Mouse (Mus musculus): ENCODE measurements around the gene Pbld2. TPM values are rescaled to one million over a fixed set of nuclear protein-coding genes. Genes with fewer than 3 reads are reported as not detected.

Gene Pbld2
- polyA plus RNA-seq, 1 experiment from 2014 or later = 1.1 TPM

- Histone ChIP-seq H3K4me3 (peak overlapping the region; percentile 30), H3K9me3 (no peaks in the 10 kb centered on the region), H3K27ac (replicated peaks) (no peak overlapping the region), H3K27me3 (no peaks in the 10 kb centered on the region), H3K4me2 (replicated peaks) (peak overlapping the region; percentile 49), H3K9ac (replicated peaks) (peak overlapping the region; percentile 37; the same call in 1 of the 2 replicates), H3K36me3 (no peaks in the 10 kb centered on the region), H3K4me1 (peaks cover 14% of the 10 kb centered on the region)
- WGBS = 32% methylated on average over 8 of the region's 8 CpGs
- ATAC-seq (replicated peaks) = no peak
Measured at GRCm38 (mm10) chr10:63089103-63089757, 65.1 kb downstream of the Pbld2 start.

GRCm38 (mm10) chr10:63089758-63090571 is 65.8 kb downstream of the Pbld2 start:
- H3K9ac ChIP-seq (replicated peaks) = peak overlapping the region; percentile 37
- 0 out of 2 replicates have a peak, but pooled peaks have one; percentile 19 for ATAC-seq (replicated peaks)
- 4% methylated on average over 26 of the region's 26 CpGs for WGBS
- no peak overlapping the region for H3K27ac ChIP-seq (replicated peaks)
- no peaks in the 10 kb centered on the region for H3K36me3 ChIP-seq
- peak overlapping the region; percentile 30 for H3K4me3 ChIP-seq
- no peaks in the 10 kb centered on the region for H3K9me3 ChIP-seq
- peak overlapping the region; percentile 49 for H3K4me2 ChIP-seq (replicated peaks)
- no peaks in the 10 kb centered on the region for H3K27me3 ChIP-seq
- H3K4me1 ChIP-seq = peaks cover 14% of the 10 kb centered on the region

GRCm38 (mm10) chr10:63091915-63092314 is 67.8 kb downstream of the Pbld2 start:
- ATAC-seq (replicated peaks) = no peak
- WGBS = 78% methylated on average over 7 of the region's 7 CpGs
- Histone ChIP-seq H3K27me3 (no peaks in the 10 kb centered on the region), H3K4me1 (peaks cover 14% of the 10 kb centered on the region), H3K36me3 (no peaks in the 10 kb centered on the region), H3K9me3 (no peaks in the 10 kb centered on the region), H3K27ac (replicated peaks) (no peak overlapping the region), H3K9ac (replicated peaks) (no peak overlapping the region), H3K4me2 (replicated peaks) (no peak overlapping the region), H3K4me3 (no peak overlapping the region)

- no peak overlapping the region for H3K4me2 ChIP-seq (replicated peaks)
- ATAC-seq (replicated peaks) = no peak
- no peak overlapping the region for H3K4me3 ChIP-seq
- H3K27ac ChIP-seq (replicated peaks) = no peak overlapping the region
- H3K9ac ChIP-seq (replicated peaks) = no peak overlapping the region
- no peaks in the 10 kb centered on the region for H3K36me3 ChIP-seq
- no peaks in the 10 kb centered on the region for H3K27me3 ChIP-seq
- H3K9me3 ChIP-seq = no peaks in the 10 kb centered on the region
- peaks cover 14% of the 10 kb centered on the region for H3K4me1 ChIP-seq
- 71% methylated on average over 10 of the region's 10 CpGs for WGBS
Measured at GRCm38 (mm10) chr10:63092616-63093550, 68.8 kb downstream of the Pbld2 start.

GRCm38 (mm10) chr10:63096757-63097156 is 72.6 kb downstream of the Pbld2 start:
- WGBS = 80% methylated on average over 2 of the region's 2 CpGs
- Histone ChIP-seq H3K9ac (replicated peaks) (no peak overlapping the region), H3K27ac (replicated peaks) (no peak overlapping the region), H3K4me1 (peaks cover 10% of the 10 kb centered on the region), H3K9me3 (no peaks in the 10 kb centered on the region), H3K4me2 (replicated peaks) (no peak overlapping the region), H3K27me3 (no peaks in the 10 kb centered on the region), H3K4me3 (no peak overlapping the region), H3K36me3 (no peaks in the 10 kb centered on the region)
- ATAC-seq (replicated peaks) = no peak

- H3K9ac ChIP-seq (replicated peaks) = no peak overlapping the region
- WGBS = 53% methylated on average over 12 of the region's 12 CpGs
- no peak overlapping the region for H3K4me3 ChIP-seq
- no peak overlapping the region for H3K4me2 ChIP-seq (replicated peaks)
- no peaks in the 10 kb centered on the region for H3K9me3 ChIP-seq
- peaks cover 10% of the 10 kb centered on the region for H3K4me1 ChIP-seq
- no peak for ATAC-seq (replicated peaks)
- no peak overlapping the region for H3K27ac ChIP-seq (replicated peaks)
- H3K27me3 ChIP-seq = no peaks in the 10 kb centered on the region
- no peaks in the 10 kb centered on the region for H3K36me3 ChIP-seq
Measured at GRCm38 (mm10) chr10:63098191-63098590, 74.1 kb downstream of the Pbld2 start.

GRCm38 (mm10) chr10:63099521-63099920 is 75.4 kb downstream of the Pbld2 start, which contains the start of gene Atoh7:
TSS of gene Atoh7 (plus strand) at chr10:63099651.
- no peaks in the 10 kb centered on the region for H3K27me3 ChIP-seq
- no peaks in the 10 kb centered on the region for H3K36me3 ChIP-seq
- H3K4me2 ChIP-seq (replicated peaks) = peak within 1 kb of the TSS; percentile 94
- H3K4me3 ChIP-seq = peak within 1 kb of the TSS; percentile 65
- peak within 1 kb of the TSS; percentile 67 for H3K9ac ChIP-seq (replicated peaks)
- no peaks in the 10 kb centered on the region for H3K9me3 ChIP-seq
- WGBS = 6% methylated on average over 16 of the region's 16 CpGs
- H3K4me1 ChIP-seq = peaks cover 10% of the 10 kb centered on the region
- ATAC-seq (replicated peaks) = no peak
- no peak within 1 kb of the TSS for H3K27ac ChIP-seq (replicated peaks)

GRCm38 (mm10) chr10:63099941-63100562 is 75.9 kb downstream of the Pbld2 start:
- no peak overlapping the region for H3K27ac ChIP-seq (replicated peaks)
- H3K36me3 ChIP-seq = no peaks in the 10 kb centered on the region
- H3K27me3 ChIP-seq = no peaks in the 10 kb centered on the region
- peak overlapping the region; percentile 94 for H3K4me2 ChIP-seq (replicated peaks)
- H3K9me3 ChIP-seq = no peaks in the 10 kb centered on the region
- peak; percentile 93 for ATAC-seq (replicated peaks)
- WGBS = under 1% methylated on average over 62 of the region's 62 CpGs
- H3K9ac ChIP-seq (replicated peaks) = peak overlapping the region; percentile 67
- peak overlapping the region; percentile 65 for H3K4me3 ChIP-seq
- H3K4me1 ChIP-seq = peaks cover 10% of the 10 kb centered on the region

- Histone ChIP-seq H3K9ac (replicated peaks) (peak overlapping the region; percentile 67), H3K9me3 (no peaks in the 10 kb centered on the region), H3K27ac (replicated peaks) (no peak overlapping the region), H3K4me3 (peak overlapping the region; percentile 65), H3K27me3 (no peaks in the 10 kb centered on the region), H3K36me3 (no peaks in the 10 kb centered on the region), H3K4me1 (peaks cover 10% of the 10 kb centered on the region), H3K4me2 (replicated peaks) (peak overlapping the region; percentile 94)
- ATAC-seq (replicated peaks) = peak; percentile 66; the same call in 1 of the 2 replicates
- WGBS = 11% methylated on average over 9 of the region's 9 CpGs
Measured at GRCm38 (mm10) chr10:63100657-63101056, 76.5 kb downstream of the Pbld2 start.
